Mouse (Mus musculus) MEL (cell line): Measurements from ENCODE around the gene Ccz1. TPM values are rescaled to one million over a fixed set of nuclear protein-coding genes. Genes with fewer than 3 reads are reported as not detected.

ENCODE experiments used
- DNase-seq: peaks from one replicate; pipeline ENCODE4 v3.0.0; 2011; ENCODE audit warnings: low read depth, low spot score
- H3K27ac ChIP-seq: 2 replicates; pipeline ENCODE4 v1.5.1; 2012; ENCODE audit warnings: low read depth, mild to moderate bottlenecking, control low read depth, low read length, moderate library complexity; ENCODE audit not compliant: control insufficient read depth
- H3K27me3 ChIP-seq, 2 experiments: fragments of 150-350 bp in 1 of 2; sonication (generic) in 1 of 2; 2 replicates each; pipeline ENCODE4 v1.6.1; 2012; ENCODE audit warnings: low read length in 2 of 2, mild to moderate bottlenecking in 2 of 2, improper control_type of control experiment in 1 of 2, moderate library complexity in 1 of 2; ENCODE audit not compliant: insufficient read depth in 2 of 2, control insufficient read depth in 1 of 2
- H3K36me3 ChIP-seq, 2 experiments: 2 replicates each; pipeline ENCODE4 v1.6.1; 2012 to 2014; ENCODE audit warnings: low read length in 2 of 2, improper control_type of control experiment in 1 of 2, inconsistent platforms in 1 of 2, mild to moderate bottlenecking in 1 of 2; ENCODE audit not compliant: insufficient read depth in 2 of 2, control insufficient read depth in 1 of 2
- H3K4me1 ChIP-seq, 2 experiments: fragments of 150-350 bp in 1 of 2; sonication (generic) in 1 of 2; 2 replicates each; pipeline ENCODE4 v1.6.1; 2012; ENCODE audit warnings: low read length in 2 of 2, improper control_type of control experiment in 1 of 2, mild to moderate bottlenecking in 1 of 2; ENCODE audit not compliant: insufficient read depth in 2 of 2, control insufficient read depth in 1 of 2
- H3K4me3 ChIP-seq, 2 experiments: fragments of 150-350 bp in 1 of 2; sonication (generic) in 1 of 2; 2 replicates each; pipeline ENCODE4 v1.5.1; 2012; ENCODE audit warnings: low read depth in 2 of 2, low read length in 2 of 2, mild to moderate bottlenecking in 2 of 2, moderate library complexity in 2 of 2, control low read depth in 1 of 2, improper control_type of control experiment in 1 of 2; ENCODE audit not compliant: control insufficient read depth in 1 of 2, insufficient read depth in 1 of 2
- H3K79me2 ChIP-seq: 2 replicates; pipeline ENCODE4 v1.6.1; 2012; ENCODE audit warnings: mild to moderate bottlenecking, low read length, moderate library complexity; ENCODE audit not compliant: control insufficient read depth, poor library complexity, insufficient read depth
- H3K9ac ChIP-seq: 2 replicates; pipeline ENCODE4 v1.6.1; 2012; ENCODE audit warnings: low read depth, mild to moderate bottlenecking, control low read depth, low read length, moderate library complexity; ENCODE audit not compliant: control insufficient read depth, poor library complexity, severe bottlenecking
- H3K9me3 ChIP-seq: fragments of 150-350 bp; sonication (generic); replicated peaks from 2 replicates; pipeline ENCODE4 v1.6.1; 2012; ENCODE audit warnings: mild to moderate bottlenecking, low read length, improper control_type of control experiment, moderate library complexity; ENCODE audit not compliant: insufficient read depth
- CHD2 ChIP-seq: IDR thresholded peaks from 2 replicates; pipeline ENCODE4 v1.6.1; 2011; ENCODE audit warnings: low read length, improper control_type of control experiment
- CTCF ChIP-seq, 3 experiments: IDR thresholded peaks in 2 of 3; conservative IDR thresholded peaks in 1 of 3; 2 replicates each; pipeline ENCODE4 v1.5.1; 2011 to 2012; ENCODE audit warnings: low read length in 3 of 3, low read depth in 2 of 3, mild to moderate bottlenecking in 2 of 3, improper control_type of control experiment in 1 of 3, inconsistent platforms in 1 of 3, mixed read lengths in 1 of 3, moderate library complexity in 1 of 3; ENCODE audit not compliant: control insufficient read depth in 1 of 3, insufficient read depth in 1 of 3, poor library complexity in 1 of 3, severe bottlenecking in 1 of 3
- E2F4 ChIP-seq: IDR thresholded peaks from 2 replicates; pipeline ENCODE4 v1.6.1; 2011; ENCODE audit warnings: low read depth, low read length, improper control_type of control experiment, borderline replicate concordance
- ELF1 ChIP-seq: IDR thresholded peaks from 2 replicates; pipeline ENCODE4 v1.6.1; 2014; ENCODE audit warnings: low read depth, mild to moderate bottlenecking, inconsistent platforms, low read length, improper control_type of control experiment, moderate library complexity
- EP300 ChIP-seq, 2 experiments: IDR thresholded peaks; 2 replicates each; pipeline ENCODE4 v1.6.1; 2011; ENCODE audit warnings: improper control_type of control experiment in 2 of 2, low read length in 2 of 2, low read depth in 1 of 2, mild to moderate bottlenecking in 1 of 2
- MAFK ChIP-seq: IDR thresholded peaks from 2 replicates; pipeline ENCODE4 v1.6.1; 2011; ENCODE audit warnings: low read depth, mild to moderate bottlenecking, low read length, improper control_type of control experiment, borderline replicate concordance
- MAX ChIP-seq: IDR thresholded peaks from 2 replicates; pipeline ENCODE4 v1.6.1; 2011; ENCODE audit warnings: low read length, improper control_type of control experiment
- MAZ ChIP-seq: IDR thresholded peaks from 2 replicates; pipeline ENCODE4 v1.6.1; 2012; ENCODE audit warnings: low read depth, mild to moderate bottlenecking, inconsistent platforms, low read length, improper control_type of control experiment
- MEF2A ChIP-seq: IDR thresholded peaks from 2 replicates; pipeline ENCODE4 v1.6.1; 2014; ENCODE audit warnings: low read depth, mild to moderate bottlenecking, inconsistent platforms, low read length, improper control_type of control experiment; ENCODE audit not compliant: poor library complexity, insufficient replicate concordance, severe bottlenecking; ENCODE audit errors: extremely low read depth
- MXI1 ChIP-seq: IDR thresholded peaks from 2 replicates; pipeline ENCODE4 v1.6.1; 2011; ENCODE audit warnings: mild to moderate bottlenecking, low read depth, low read length, improper control_type of control experiment
- MYB ChIP-seq: IDR thresholded peaks from 2 replicates; pipeline ENCODE4 v1.6.1; 2011; ENCODE audit warnings: mild to moderate bottlenecking, low read depth, low read length, improper control_type of control experiment
- MYC ChIP-seq: IDR thresholded peaks from 2 replicates; pipeline ENCODE4 v1.6.1; 2011; ENCODE audit warnings: low read depth, mild to moderate bottlenecking, low read length, improper control_type of control experiment, moderate library complexity
- NRF1 ChIP-seq: IDR thresholded peaks from 2 replicates; pipeline ENCODE4 v1.6.1; 2014; ENCODE audit warnings: low read depth, mild to moderate bottlenecking, inconsistent platforms, low read length, improper control_type of control experiment, moderate library complexity; ENCODE audit not compliant: poor library complexity, insufficient read depth, severe bottlenecking
- POLR2AphosphoS2 ChIP-seq: IDR thresholded peaks from 2 replicates; pipeline ENCODE4 v1.6.1; 2011; ENCODE audit warnings: low read length, improper control_type of control experiment
- POLR2AphosphoS5 ChIP-seq: IDR thresholded peaks from 2 replicates; pipeline ENCODE4 v1.6.1; 2012; ENCODE audit warnings: low read depth, borderline replicate concordance, mild to moderate bottlenecking, inconsistent platforms, low read length, moderate library complexity, mixed read lengths
- RCOR1 ChIP-seq: IDR thresholded peaks from 2 replicates; pipeline ENCODE4 v1.6.1; 2012; ENCODE audit warnings: low read depth, mild to moderate bottlenecking, inconsistent platforms, low read length, improper control_type of control experiment
- SIN3A ChIP-seq: IDR thresholded peaks from 2 replicates; pipeline ENCODE4 v1.6.1; 2012; ENCODE audit warnings: low read length, improper control_type of control experiment, inconsistent platforms
- SMC3 ChIP-seq: IDR thresholded peaks from 2 replicates; pipeline ENCODE4 v1.6.1; 2011; ENCODE audit warnings: low read depth, low read length, improper control_type of control experiment
- TCF12 ChIP-seq: IDR thresholded peaks from 2 replicates; pipeline ENCODE4 v1.6.1; 2014; ENCODE audit warnings: low read depth, mild to moderate bottlenecking, inconsistent platforms, low read length, improper control_type of control experiment, moderate library complexity
- USF1 ChIP-seq: IDR thresholded peaks from 2 replicates; pipeline ENCODE4 v1.6.1; 2014; ENCODE audit warnings: low read depth, mild to moderate bottlenecking, inconsistent platforms, low read length, improper control_type of control experiment, moderate library complexity
- USF2 ChIP-seq, 2 experiments: IDR thresholded peaks; 2 replicates each; pipeline ENCODE4 v1.6.1; 2011 to 2012; ENCODE audit warnings: improper control_type of control experiment in 2 of 2, low read length in 2 of 2, borderline replicate concordance in 1 of 2, inconsistent platforms in 1 of 2, low read depth in 1 of 2, mild to moderate bottlenecking in 1 of 2; ENCODE audit not compliant: insufficient read depth in 1 of 2
- ZKSCAN1 ChIP-seq: IDR thresholded peaks from 2 replicates; pipeline ENCODE4 v1.6.1; 2012; ENCODE audit warnings: low read depth, mild to moderate bottlenecking, inconsistent platforms, low read length, improper control_type of control experiment, moderate library complexity
- ZMIZ1 ChIP-seq: IDR thresholded peaks from 2 replicates; pipeline ENCODE4 v1.6.1; 2012; ENCODE audit warnings: low read depth, mild to moderate bottlenecking, inconsistent platforms, low read length, improper control_type of control experiment, moderate library complexity
- ZNF384 ChIP-seq: IDR thresholded peaks from 2 replicates; pipeline ENCODE4 v1.6.1; 2012; ENCODE audit warnings: low read depth, mild to moderate bottlenecking, inconsistent platforms, low read length, improper control_type of control experiment
- polyA plus RNA-seq, 2 experiments: library from polyadenylated mRNA; stranded (reverse) in 1 of 2; unstranded in 1 of 2; fragments of >175 nt in 1 of 2; fragments of >200 nt in 1 of 2; gene quantifications; 2 replicates each; pipeline versions ENCODE4 v1.2.1 to v1.2.4; 2012; ENCODE audit warnings: low replicate concordance in 2 of 2, low read depth in 1 of 2; ENCODE audit not compliant: insufficient read length in 2 of 2, insufficient read depth in 1 of 2, missing spikeins in 1 of 2
- total RNA-seq: library from RNA; depleted of rRNA; stranded (reverse); fragments of 300-350 nt; gene quantifications from 2 replicates; pipeline ENCODE4 v1.2.3, GENCODE M21; 2012

Gene Ccz1
- total and polyA plus RNA-seq, 3 experiments = 56.0 to 166 (median 58.0) TPM

DNA sequence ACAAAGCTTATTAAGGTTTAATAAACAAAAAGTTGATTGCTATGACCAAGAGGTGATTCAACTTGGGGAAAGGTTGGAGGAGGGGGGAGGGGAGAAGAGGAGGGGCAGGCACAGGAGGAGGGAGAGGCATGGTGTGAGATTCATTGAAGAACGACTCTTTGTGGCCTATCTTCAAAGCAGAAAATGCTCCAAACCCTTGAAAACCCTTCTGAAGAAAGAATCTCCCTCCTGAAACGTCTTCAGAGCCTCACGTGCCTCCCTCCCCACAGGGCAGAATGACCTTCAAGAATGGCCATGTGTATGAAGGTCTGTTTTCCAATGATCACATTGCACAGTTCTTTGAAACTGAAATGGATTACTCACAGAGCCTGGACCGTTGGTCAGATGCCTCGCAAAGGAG is 64.7 kb downstream of the Ccz1 start:
- no peak for TF ChIP-seq ZKSCAN1
- TF ChIP-seq MXI1 = no peak
- no peak for TF ChIP-seq E2F4
- no peak for TF ChIP-seq TCF12
- TF ChIP-seq SMC3 = no peak
- no peak for TF ChIP-seq POLR2AphosphoS5
- TF ChIP-seq EP300 (IDR thresholded peaks at IDR 0.05; ENCODE audit: low read depth in 1 of 2, low read length in 2 of 2) = no peak
- TF ChIP-seq RCOR1 = no peak
- TF ChIP-seq MAFK = no peak
- no peak for TF ChIP-seq MYB
- TF ChIP-seq SIN3A = no peak
- TF ChIP-seq ZMIZ1 = no peak
- TF ChIP-seq CTCF (IDR thresholded peaks at IDR 0.05 in 2 of 3, conservative IDR thresholded peaks at IDR 0.05 in 1 of 3; ENCODE audit: control insufficient read depth in 1 of 3, insufficient read depth in 1 of 3, low read depth in 2 of 3, low read length in 3 of 3, poor library complexity in 1 of 3, severe bottlenecking in 1 of 3) = no peak
- no peak for TF ChIP-seq USF1
- no peak for TF ChIP-seq USF2 (IDR thresholded peaks at IDR 0.05; ENCODE audit: borderline replicate concordance in 1 of 2, insufficient read depth in 1 of 2, low read depth in 1 of 2, low read length in 2 of 2)
- TF ChIP-seq MAZ = no peak
- TF ChIP-seq ZNF384 = no peak
- TF ChIP-seq ELF1 = no peak
- no peak for TF ChIP-seq POLR2AphosphoS2
- no peak for TF ChIP-seq NRF1
- H3K9ac ChIP-seq = no peak overlapping the region
- H3K9me3 ChIP-seq = no peaks in the 10 kb centered on the region
- H3K27ac ChIP-seq = no peak overlapping the region
- no peaks in the 10 kb centered on the region for H3K79me2 ChIP-seq
- no peak overlapping the region for H3K4me3 ChIP-seq
- H3K4me1 ChIP-seq = no peaks in the 10 kb centered on the region
- no peak for DNase-seq
- H3K27me3 ChIP-seq = no peaks in the 10 kb centered on the region
- no peaks in the 10 kb centered on the region for H3K36me3 ChIP-seq

DNA sequence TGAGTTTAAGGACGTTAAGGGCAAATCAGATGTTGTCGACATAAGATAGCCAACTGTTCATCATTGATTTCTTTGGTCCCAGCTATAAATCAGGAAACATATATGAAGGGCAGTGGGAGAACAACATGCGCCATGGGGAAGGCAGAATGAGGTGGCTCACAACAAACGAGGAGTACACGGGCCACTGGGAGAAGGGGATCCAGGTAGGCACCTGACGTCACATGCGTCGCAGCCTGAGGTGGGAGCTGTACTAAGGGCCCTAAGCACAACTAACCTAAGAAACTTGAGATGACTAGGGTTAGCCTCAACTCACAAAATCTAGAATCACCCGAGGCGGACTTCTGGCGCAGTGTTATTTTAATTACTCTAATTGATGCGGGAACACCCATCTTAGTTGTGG is 66.3 kb downstream of the Ccz1 start:
- no peaks in the 10 kb centered on the region for H3K79me2 ChIP-seq
- H3K27me3 ChIP-seq = no peaks in the 10 kb centered on the region
- no peak overlapping the region for H3K9ac ChIP-seq
- no peaks in the 10 kb centered on the region for H3K9me3 ChIP-seq
- no peak for TF ChIP-seq SMC3
- no peak for TF ChIP-seq MAX
- TF ChIP-seq CHD2 = no peak
- no peak for TF ChIP-seq ZKSCAN1
- no peak for TF ChIP-seq MYC
- no peak for TF ChIP-seq MEF2A
- TF ChIP-seq TCF12 = no peak
- H3K27ac ChIP-seq = no peak overlapping the region
- DNase-seq = no peak
- no peaks in the 10 kb centered on the region for H3K4me1 ChIP-seq
- no peak overlapping the region for H3K4me3 ChIP-seq
- no peaks in the 10 kb centered on the region for H3K36me3 ChIP-seq
